Mouse (Mus musculus): ENCODE results near the gene Stxbp4. TPM values are rescaled to one million over a fixed set of nuclear protein-coding genes. Genes with fewer than 3 reads are reported as not detected.

The Stxbp4 gene
- total RNA-seq, 2 experiments from 2014 or later: 5.9 to 6.0 TPM

DNA sequence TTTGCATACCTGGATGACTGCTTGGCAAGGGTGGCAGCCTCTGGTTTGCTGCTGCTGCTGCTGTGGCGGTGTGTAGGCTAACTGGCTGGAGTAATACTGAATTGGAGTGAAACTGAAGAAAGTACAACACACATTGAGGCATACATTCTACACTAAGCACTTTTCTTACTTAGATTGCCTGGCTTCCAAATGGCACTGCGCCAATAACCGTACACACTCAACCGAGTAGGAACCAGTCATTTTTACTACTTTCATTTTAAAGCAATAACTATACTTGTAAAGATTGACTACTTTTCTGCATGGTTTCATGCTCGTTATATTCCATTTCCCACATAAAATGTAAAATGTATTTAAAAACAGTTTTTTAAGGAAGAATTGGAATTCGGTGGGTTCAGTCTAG lies 11.9 kb upstream of the Stxbp4 start:
- no peak for DNase-seq

DNA sequence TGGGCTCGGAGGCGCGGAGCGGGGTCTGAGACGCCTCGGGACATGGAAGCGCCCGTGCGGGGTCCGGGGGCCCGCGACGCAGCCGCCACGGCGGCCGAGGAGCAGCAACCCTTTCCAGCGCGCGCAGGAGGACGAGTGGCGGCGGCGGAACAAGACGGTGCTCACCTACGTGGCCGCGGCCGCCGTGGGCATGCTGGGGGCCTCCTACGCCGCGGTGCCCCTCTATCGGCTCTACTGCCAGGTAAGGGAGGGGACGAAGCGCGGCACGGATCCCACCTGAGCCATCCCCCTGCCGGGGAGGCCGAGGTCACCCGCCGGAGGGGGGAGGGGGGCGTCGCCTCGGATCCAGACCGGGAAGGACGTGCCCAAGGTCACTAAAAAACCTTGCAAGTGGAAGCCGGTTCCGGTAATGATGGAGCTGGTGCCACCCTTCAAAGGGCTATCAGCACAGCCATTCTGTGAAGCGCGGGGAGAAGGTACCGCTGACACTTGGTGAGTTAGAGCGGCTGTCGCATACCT lies 487 bp upstream of the Stxbp4 start:
- peak; percentile 58 for DNase-seq

DNA sequence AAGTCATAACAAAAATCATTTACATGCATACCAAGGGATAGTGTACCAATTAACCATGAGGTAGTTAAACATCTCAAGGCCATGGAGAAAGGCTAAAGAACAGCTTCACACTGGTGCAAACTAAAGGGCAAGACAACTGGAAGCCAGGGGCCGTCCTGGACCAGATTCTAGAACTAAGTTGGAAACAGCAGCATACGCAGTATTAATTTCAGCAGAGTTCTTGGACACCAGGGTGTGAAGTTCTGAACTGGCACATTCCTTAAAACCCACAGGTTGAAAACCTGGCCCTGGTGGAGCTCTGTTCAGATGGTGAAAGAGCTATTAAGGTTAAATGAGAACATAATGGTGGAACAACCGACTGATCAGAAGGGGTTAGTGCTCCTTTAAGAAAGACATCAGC lies 3.2 kb downstream of the Stxbp4 start:
- no peak for DNase-seq

DNA sequence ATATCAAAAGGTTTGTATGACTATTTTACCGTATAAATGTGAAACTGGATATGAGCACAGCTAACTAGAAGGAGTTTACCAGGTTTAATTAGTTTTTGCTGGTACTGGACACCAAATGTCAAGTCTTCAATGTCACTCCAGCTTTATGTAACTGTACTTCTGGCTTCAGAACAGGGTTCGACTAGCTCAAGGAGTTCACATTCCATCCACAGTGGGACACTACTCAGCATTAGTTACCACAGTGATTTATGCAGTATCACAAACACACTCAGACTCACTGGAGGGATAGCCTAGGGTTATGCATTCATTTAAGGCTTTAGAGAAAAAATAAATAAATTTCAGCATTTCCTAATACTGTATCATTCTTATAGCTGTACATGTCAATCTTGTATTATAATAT lies 5.4 kb downstream of the Stxbp4 start:
- DNase-seq: no peak

DNA sequence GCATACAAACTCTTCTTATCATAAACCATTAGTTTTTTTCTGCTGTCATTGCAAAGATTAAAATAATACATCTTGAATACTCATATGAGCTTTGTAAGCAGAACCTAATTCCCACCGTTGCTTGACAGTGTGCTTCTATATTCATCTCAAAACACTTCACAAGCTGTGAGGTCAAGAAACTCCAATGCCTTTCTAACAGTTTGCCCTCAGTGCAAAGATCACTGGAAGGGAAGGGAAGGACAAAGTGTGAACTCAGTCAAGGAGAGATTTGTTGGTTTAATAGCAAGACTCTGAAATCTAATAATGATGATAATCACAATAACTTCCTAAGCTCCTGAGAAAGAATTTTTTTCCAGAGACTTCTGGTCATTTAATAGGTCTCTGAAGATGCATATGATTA lies 10.1 kb downstream of the Stxbp4 start:
- DNase-seq: no peak

DNA sequence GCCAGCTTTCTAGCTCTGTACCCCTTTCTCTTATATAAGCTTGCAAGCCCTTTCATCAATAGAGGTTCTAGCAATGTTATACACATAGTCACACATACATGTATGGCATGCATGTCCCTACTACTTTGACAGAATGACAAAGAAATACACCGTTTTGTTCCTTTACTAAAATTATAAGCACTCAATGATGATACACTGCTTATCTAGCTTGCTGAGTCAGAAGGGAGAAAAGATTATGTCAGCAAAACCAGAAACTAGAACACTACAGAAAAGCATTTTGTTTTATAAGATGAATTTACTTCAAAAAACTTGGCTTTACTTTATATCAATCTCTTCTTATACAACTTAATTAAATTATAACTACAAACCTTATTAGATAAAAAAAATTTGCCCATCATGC lies 12.7 kb downstream of the Stxbp4 start:
- no peak for DNase-seq

DNA sequence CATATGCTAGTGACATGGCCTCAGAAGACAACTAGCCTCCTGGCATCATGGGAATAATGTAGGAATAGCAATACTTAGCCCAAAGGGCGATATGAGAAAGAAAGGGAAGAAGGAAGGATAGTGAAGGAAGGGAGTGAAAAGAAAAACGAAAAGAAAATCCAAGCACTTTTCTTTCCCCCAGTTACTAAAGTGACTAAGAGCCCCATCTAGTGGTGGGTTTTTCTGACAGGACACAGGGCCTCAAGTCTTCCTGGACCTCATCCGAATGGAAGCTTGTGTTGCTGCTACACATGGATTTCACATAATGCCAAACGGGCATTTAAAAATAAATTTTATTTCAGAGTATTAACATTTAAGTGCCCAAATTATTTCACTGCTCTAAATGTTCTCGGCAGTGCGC lies 14.4 kb downstream of the Stxbp4 start:
- peak; percentile 54 for DNase-seq

DNA sequence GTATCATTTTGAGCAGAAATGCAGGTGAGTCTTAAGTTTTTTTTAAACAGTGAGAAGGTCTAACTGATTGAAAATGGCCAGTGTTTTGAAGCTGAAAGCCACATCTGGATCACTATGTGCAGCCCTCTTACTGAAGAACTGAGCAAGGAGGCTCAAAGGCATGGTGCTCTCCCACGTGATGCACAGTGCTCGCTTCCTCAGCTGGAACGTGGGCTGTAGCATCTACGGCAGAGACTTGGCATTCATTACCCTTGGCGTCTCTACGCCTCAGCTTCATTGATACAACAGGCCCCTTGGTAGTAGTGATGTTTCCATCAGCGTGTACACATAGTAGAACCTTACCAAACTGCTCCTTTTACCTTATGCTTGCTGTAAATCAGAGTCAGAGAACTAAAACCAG lies 15.4 kb downstream of the Stxbp4 start:
- DNase-seq: no peak

DNA sequence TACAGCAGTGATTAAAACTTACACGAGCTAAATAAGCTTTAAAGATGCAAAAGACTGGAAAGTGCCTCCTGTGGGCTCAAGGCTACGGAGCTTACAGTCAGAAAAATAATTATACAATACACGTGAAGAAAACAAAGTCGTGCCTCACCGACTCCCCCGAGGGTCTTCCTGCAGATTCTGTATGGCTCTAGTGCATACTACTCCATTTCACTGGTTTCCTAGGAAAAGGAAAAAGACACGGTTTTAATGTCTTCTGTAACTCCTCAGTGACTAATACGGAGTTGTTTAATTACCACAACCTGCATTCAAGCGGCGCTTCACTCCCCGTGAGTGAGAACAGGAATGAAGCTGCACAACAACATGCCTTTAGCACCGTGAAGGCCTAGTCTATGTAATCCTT lies 15.8 kb downstream of the Stxbp4 start:
- no peak for DNase-seq

DNA sequence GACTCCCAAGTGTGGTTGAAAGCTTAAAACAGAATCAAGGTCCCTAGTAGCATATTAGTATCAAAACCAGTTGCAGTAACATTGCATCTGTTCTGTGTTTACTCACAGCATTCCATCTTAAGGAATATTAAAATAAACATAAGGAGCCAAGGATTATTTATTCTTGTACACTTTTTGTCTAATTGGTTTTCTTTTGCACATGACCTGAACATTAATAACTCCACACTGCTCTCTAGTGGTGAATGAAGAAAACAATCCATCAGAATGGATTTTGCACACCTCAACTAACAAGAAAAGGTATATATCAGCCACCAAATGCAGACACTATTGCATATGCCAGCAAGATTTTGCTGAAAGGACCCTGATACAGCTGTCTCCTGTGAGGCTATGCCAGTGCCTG lies 21.5 kb downstream of the Stxbp4 start:
- DNase-seq: no peak

DNA sequence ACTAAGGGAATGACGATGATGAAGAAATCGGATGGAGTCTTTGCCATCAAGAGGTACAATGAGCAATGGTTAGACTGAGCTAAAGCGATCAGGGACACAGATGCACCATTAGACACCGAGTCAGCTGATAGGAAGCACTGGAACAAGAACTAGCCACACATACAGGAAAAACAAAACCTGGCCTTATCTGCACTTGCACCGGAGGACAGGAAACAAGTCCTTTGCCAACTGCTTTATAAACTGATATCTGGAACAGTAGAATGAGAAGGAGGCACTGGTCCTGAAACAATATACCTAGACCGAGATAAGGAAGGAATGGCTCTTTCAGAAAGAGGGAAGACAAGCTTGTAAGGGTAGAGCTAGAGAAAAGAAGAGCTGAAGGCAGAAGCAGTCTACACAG lies 23.1 kb downstream of the Stxbp4 start:
- no peak for DNase-seq

DNA sequence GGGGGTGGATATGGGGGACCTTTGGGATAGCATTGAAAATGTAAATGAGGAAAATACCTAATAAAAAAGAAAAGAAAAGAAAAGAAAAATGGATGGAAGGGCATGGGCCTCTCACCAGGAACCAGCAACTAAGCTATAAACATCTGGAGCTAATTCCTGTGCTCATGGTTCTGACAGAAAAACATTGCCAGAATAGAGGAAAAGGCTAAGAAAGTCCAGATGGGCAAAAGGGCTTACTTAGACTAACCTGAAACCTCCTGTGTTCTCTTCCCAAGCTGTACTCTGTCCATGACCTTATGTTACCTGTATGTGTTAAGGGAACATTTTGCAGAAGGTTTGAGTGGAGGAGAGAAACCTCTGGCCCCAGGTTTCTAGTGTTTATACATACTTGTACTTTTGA lies 25.8 kb downstream of the Stxbp4 start:
- no peak for DNase-seq

DNA sequence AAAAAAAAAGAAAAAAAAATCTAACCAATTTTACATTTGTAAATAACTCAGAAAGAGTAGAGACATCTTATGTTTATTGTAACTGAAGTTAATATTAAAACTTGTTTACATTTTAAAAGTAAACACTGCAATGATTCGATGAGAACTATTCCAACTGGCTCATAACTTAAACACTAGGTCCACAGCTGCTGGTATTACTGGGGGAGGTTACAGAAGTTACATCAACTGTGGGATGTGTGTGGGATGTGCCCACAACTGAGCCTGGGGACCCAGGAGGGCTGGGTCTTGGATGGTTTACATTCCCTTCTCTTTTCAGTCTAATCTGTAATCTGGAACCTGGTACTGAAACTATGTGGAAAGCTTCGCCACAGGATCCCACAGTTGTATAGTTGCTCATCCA lies 34.8 kb downstream of the Stxbp4 start:
- no peak for DNase-seq

DNA sequence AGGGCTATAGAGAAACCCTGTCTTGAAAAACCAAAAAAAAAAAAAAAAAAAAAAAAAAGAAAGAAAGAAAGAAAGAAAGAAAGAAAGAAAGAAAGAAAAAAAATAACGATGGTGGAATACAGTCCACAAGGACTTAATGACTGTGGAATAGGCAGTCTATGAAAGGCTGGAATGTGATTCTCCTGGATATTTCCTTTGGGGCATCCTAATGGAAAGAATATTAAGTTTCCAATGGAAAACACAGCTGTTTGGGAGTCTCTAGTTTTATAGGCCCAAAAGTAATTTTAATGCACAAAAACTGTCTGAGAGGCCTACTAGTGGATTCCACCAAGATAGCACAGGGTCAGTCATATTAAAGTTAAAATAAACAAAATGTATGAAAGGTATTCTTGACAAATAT lies 42.1 kb downstream of the Stxbp4 start:
- no peak for DNase-seq

DNA sequence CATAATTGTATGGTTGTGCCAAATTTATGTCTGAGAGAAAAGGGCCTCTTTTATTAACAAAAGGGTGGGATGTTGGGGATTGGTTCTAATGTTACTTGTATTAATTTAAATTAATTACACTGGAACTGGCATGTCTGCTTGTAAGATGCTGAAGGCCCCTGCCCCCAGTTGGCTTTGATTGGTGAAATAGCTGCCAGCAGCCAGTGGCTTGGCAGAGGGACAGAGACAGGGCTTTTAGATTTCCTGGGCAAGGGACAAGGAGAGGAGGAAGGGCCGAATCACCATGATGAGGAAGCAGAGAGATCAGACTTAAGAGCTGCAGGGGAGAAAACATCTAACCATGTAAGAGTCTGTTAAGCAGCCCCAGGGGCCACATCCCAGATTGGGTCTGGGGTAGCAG lies 46.9 kb downstream of the Stxbp4 start:
- DNase-seq: no peak

DNA sequence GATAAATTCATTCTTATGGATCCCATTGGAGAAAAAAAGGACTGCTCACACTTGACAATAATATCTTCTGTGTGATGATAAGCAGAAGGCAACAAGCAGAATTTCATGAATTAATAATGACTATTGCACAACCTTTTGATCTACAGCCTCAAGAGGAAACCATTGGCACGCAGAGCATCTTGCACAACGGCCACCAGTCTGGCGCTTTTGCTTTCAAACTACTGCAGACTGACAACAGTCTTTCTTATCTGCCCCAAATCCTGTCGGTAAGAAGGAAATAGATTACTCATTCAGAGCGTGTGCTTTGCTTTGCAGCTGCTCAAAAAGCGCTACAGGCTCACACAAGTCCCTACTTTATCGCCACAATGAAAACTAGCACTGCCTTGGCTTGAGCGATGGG lies 51.7 kb downstream of the Stxbp4 start:
- no peak for DNase-seq

DNA sequence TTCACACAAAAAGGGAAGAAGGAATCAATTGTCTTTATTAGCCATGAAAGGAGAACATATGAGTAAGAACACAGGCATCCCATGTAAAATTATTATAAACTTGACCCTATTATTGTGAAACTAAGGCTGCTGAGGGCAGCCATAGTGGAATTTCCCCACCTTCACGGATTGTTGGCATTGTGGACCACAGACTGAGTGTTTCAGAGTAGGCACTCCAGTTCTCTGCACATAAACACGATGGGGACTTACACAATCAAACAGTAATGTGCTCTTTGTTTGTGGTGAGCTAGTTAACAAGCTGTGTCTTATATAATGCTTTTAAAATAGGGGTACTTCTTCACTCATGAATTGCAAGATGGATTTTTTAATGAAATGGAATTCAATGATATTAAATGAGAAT lies 52.1 kb downstream of the Stxbp4 start:
- DNase-seq: no peak

DNA sequence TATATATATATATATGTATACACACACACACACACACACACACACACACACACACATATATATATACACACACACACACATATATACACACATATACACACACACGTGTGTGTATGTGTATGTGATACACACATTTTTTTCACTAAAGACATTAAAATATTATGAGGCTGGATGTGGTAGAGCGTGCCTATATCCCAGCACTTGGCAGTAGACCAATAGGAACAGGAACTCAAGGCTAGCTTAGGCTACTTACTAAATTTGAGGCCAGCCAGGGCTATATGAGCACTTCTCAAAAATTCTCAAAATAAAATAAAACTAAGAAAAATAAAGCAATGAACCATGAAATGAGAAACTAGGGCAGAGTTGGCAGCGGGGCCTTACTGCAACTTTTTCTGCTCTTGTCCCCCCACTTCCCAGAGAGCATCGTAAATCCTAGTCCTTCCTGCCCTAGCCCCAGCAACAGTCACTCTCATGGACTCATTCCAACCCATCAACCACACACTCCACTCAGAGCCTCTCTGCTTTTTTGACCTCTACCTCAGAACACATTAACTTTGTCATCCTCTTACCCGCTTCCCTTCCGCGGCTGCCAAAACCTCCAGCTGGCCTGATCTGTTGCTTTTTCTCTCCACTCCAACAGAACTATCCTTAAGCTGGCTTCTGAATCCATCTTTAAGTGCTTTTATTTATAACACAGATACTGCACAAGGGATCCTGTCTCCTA lies 60.7 kb downstream of the Stxbp4 start:
- DNase-seq: peak; percentile 44

DNA sequence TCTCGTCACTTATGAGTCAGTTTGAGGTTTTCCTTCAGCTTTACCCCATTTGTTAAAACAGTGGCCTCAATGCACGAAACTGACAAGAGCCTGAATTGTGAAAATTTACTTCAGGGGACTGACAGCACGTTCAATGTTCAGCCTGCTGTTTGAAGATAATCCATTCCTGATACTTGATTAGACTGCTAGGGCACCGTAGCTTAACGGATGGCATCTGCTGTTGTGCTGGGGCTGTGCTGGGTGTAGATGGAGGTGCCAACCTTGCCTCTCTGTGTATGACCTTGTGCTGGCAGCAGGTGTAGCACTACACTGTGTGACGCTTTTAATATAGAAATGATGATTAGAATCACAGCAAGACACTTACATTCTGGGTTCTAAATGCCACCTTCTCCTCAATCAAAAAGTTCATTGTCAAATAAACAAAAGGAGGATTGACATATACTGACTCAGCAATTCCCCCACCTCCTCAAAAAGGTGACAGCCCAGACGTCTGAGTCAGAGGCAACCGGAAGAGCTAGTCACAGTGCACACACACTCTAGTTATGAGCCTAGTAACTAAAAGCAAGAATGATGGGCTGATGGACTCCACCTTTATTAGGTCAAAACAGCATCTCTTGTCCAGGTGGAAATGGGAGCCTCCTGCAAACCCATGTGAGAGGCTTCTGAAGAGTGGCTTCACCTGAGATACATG lies 61.5 kb downstream of the Stxbp4 start:
- DNase-seq: no peak

DNA sequence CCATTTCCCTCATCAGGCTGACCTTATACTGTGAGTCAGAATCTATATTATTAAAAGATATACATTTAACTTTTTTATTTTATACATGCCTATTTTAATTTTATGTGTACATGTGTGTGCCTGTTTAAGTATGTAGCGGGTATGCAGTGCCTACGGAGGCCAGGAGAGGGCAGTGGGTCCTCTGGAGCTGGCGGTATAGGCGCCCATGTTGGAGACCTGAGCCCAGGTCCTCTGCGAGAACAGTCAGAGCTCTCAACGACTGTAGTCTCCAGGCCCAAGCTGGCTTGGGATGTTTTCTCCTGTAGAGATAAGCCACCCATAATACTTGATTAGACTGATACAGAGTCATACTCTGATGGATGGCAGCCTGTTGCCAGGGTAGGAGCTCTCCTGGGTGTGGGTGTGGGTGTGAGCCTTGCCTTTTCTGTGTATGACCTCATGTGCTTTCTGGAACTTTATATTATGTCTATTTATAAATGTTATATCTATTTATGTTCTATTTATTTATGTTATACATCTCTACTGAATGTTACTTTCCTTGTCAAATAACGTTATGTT lies 62.3 kb downstream of the Stxbp4 start:
- no peak for DNase-seq

DNA sequence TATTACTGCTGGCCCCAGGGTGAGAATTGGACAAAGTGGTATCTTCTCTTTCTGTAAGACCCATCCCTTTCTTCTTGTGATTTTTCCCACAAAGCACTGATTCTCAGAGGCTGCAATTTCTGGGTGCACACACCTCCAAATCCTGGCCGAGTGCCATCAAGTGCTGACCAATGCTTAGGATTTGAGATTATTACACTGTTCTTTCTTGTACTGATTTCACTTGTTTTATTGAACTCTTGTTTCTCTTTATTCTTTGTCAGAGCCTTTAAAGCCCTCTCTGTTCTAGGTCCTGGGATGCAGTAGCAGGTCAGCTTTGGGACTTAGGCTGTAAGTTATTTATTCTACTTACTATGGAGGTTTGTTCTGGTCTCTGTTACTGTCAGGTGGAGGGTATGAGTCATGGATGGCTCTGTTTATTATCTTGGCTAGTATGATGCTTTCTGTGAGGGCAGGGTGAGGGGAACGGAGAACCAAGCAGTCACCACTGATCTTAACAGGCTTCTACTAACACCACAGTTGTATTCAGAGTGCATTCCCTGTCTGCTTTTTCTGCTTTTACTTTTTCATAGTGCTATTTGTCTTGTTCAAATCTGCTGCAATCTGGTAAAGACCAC lies 67.1 kb downstream of the Stxbp4 start:
- no peak for DNase-seq

DNA sequence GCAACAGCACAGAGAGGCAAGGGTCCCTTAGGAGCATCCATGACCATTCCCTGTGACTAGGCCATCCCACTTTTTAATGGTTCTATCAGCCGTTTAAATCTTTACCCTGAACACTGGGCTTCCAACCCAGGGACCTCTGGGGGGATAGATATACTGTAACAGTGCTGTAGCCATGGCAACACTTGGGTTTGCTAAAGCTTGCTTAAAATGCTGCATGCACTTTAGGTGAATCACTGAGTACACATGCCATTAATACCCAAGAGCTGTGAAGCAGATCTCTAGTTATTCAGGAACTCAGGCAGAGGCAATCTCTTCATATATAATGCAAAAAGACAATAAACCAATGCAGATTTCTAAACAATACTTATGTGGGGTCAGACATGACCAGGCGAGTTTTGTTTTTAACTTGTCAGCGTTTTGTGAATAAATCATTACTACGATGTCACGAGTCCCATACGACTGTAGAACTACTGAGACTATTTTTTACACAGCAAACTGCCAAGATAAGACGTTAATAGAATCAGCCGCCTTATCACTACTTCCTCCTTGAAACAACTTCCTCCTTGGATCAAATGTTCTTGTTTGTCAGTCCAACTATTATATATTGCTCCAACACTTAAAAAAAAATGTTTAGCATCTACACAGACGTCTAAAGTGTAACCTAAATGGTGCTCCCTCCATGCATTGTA lies 79.4 kb downstream of the Stxbp4 start:
- DNase-seq: no peak

DNA sequence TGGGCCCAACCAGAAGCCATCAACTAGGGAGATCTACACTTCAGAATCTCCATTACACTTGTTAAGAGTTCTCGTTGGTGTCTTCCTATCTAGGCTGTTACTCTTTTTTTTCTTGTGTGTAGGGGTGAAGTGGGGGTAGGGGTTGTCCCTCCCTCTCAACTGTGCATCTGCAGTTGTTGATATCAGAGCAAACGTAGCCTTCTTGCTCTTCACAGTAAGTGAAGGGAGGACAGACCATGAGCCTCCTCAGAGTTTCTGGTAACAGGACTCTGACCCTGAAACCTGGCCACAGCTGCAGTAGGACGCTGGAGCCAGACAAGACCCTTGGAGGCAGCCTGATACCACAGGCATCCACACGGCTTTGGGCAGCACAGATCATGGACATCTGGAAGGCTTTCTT lies 81.4 kb downstream of the Stxbp4 start:
- no peak for DNase-seq

Data from heart, postnatal 4 days (tissue).